Mouse (Mus musculus): Measurements from ENCODE around the gene BC048679.

BC048679 gene

GRCm38 (mm10) chr7:81476833-81477232, 21.2 kb downstream of the BC048679 start:
- no peak for DNase-seq (ENCODE audit: low spot score)

GRCm38 (mm10) chr7:81475221-81475620, 22.9 kb downstream of the BC048679 start:
- DNase-seq (ENCODE audit: low spot score) = no peak

GRCm38 (mm10) chr7:81464906-81465450, 33.1 kb downstream of the BC048679 start:
- no peak for DNase-seq (ENCODE audit: low spot score)

GRCm38 (mm10) chr7:81464116-81464515, 34.0 kb downstream of the BC048679 start:
- no peak for DNase-seq (ENCODE audit: low spot score)

- DNase-seq (ENCODE audit: low spot score) = no peak
These were observed 35.3 kb downstream of the BC048679 start for GRCm38 (mm10) chr7:81462815-81463214.

- DNase-seq (ENCODE audit: low spot score) = no peak
These were observed 42.9 kb downstream of the BC048679 start, which contains the start of gene Cpeb1 for GRCm38 (mm10) chr7:81455155-81455651. Gene Cpeb1 (minus strand): TSS chr7:81455465.

GRCm38 (mm10) chr7:81454331-81455039, 43.6 kb downstream of the BC048679 start:
- no peak for DNase-seq (ENCODE audit: low spot score)

- no peak for DNase-seq (ENCODE audit: low spot score)
These were observed 44.4 kb downstream of the BC048679 start for GRCm38 (mm10) chr7:81453443-81454274.

- no peak for DNase-seq (ENCODE audit: low spot score)
These were observed 45.1 kb downstream of the BC048679 start for GRCm38 (mm10) chr7:81452971-81453441.

Measured in urinary bladder, postnatal 10 days (tissue).